Mouse (Mus musculus) left cerebral cortex, postnatal 25 days (tissue): ENCODE measurements around the gene Spata13. TPM values are rescaled to one million over a fixed set of nuclear protein-coding genes. Genes with fewer than 3 reads are reported as not detected.

Experiments
- DNase-seq, 2 experiments: peaks; one replicate each; pipeline ENCODE4 v3.0.0; 2022; ENCODE audit warnings: low spot score in 2 of 2, mixed read lengths in 1 of 2
- intact Hi-C: fragments of 180-260 bp; cut with DNase I; formaldehyde crosslinking; loops from one replicate; pipeline ENCODE4 v1.15.1; 2025
- total RNA-seq, 2 experiments: library from RNA; stranded (reverse); gene quantifications; 2 replicates each; pipeline ENCODE4 v1.2.3; 2021

Spata13 gene
- total RNA-seq, 2 experiments from 2014 or later: 17.6 to 25.2 TPM

DNA sequence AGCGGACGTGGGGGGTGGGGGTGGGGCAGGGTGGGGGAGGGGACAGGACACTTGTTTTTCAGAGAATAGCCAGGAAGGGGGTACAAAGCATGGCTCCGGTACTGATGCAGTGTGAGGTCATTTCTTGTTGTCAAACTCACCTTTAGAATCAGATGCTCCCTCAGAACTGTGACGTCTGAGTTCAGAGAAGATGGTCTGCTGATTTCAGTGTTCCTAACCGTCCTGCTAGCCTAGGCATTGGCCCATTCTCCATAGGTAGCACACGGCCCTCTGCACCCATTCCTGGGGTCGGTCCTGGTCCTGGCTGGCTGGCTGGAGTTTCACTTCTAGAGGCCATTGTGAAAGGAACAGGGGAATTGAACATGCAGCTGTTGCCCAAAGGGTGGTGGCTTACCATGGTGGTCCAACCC is 103.4 kb downstream of the Spata13 start:
- no peak for DNase-seq
- intact Hi-C loops: no loop called here

DNA sequence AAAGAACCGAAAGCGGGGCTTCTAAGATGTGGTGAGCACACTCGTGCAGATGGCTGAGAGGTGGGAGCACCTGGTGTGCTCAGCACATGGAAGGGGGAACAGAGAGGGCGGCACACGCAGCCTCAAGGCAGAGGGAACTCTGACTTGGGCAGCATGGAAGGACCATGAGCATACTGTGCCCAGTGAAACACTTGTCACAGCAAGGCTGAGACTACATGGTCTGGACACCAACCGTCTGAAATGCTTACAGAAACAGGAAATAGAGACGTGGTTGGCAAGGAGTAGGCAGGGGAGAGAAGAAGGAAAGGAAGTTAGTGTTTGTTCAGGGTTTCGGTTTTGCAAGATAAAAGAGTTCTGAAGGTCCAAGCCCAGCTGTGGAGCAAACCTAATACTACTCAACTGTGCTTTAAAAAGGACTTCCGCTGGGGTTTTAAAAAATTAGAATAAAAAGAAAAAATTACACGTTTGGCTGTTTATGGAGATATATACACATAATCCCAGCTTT is 104.7 kb downstream of the Spata13 start:
- DNase-seq: peak in 1 of 2 experiments; percentile 22
- intact Hi-C loops: no loop called here

DNA sequence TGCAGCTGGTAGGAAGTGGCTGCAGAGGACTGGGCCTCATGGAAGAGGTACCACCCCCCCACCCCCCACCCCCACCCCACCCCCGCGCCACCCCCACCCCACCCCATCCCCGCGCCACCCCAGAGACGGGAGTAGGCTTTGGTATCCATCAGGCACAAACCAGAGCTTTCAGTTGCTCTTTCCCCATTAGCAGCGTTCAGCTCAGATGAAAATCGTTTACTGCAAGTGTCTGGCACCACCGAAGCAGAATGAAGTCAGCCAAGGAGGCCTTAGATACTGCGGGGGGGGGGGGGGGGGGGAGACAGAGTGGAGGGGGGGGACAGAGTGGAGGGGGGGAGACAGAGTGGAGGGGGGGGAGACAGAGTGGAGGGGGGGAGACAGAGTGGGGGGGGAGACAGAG is 105.4 kb downstream of the Spata13 start:
- intact Hi-C loops: no loop called here
- no peak for DNase-seq

DNA sequence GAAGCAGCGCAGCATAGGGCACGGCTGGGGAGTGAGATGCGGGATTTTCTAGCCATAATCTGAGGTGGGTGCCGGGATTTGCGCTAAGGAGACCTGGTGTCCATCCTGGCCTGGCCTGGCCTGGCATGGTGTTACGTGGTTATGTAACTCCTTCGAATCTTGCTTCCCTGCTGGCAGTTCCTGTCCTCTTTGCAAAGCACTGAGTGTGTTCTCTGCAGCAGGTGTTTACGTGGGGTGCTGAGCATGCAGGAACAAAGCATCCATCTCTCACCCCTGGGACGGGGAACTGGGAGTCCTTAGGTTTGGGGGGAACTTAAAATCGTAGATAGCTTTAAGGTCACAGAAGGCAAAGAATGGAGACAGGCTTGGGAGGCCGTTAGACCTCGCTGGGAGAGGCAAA is 105.8 kb downstream of the Spata13 start:
- no peak for DNase-seq
- intact Hi-C loops: no loop called here

DNA sequence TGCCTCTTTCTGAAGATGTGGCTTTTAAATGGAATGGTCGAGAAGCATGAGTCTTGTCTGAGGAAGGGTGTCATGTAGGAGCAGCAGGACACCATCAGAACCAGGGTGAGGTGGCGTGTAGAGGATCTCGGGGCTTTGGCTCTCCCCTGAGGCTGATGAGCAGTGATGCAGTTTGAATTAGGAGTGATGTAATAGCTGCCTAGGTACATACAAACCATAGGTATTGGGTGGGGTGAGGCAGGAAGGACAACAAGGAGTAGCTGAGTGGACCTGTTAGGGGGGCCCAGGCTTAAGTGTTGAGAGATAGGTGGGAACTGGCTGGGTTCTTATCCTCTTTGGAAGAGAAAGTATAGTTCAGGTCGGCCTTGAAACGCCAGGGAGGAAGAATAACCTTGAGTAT is 106.7 kb downstream of the Spata13 start:
- intact Hi-C loops: no loop called here

DNA sequence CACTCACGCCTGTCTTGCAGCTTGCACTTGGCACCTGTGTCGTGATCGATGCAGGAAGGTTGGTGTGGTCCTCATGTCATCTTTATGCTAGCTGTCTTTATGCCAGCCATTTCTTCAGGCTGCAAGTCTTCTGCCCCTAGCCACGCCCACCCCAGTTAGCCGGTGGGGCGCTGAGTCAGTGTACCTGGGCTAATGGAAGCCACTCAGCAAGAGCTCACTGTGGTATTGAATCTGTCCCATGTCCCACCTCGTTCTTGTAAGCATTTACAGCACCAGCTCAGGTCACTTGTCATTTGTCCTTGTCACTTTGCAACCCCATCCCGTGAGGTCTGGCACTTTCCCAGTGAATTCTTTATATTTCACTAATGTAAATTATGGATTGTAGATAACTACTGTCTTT is 107.2 kb downstream of the Spata13 start:
- intact Hi-C loops: no loop called here

More for the DNA sequence above, 106.7 kb downstream of the Spata13 start:
- DNase-seq: no peak

DNA sequence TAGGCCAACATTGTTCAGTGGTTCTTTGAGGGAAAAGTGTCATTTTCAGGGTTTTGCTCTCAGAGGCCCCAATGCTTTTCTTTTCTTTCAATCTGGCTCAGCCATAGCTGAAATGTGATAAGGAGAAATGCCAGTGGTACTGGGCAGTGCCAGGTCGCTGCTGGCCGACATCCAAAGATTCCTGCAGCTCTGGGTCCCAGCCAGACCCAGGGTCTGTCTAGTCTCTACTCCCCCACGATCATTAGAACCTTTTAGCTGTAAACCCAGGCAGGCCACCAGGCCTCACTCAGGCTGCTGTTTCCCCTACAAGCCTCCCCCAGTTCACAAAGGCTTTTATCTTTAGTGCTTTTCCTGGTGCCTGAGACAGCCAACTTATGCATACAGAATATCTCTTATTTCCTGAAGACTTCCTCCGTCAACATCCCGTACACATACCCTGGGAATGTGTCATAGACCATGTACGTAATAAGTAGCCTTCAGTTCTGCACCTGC is 107.7 kb downstream of the Spata13 start:
- intact Hi-C loops: no loop called here
- DNase-seq: no peak

More for the DNA sequence above, 107.2 kb downstream of the Spata13 start:
- DNase-seq: no peak

DNA sequence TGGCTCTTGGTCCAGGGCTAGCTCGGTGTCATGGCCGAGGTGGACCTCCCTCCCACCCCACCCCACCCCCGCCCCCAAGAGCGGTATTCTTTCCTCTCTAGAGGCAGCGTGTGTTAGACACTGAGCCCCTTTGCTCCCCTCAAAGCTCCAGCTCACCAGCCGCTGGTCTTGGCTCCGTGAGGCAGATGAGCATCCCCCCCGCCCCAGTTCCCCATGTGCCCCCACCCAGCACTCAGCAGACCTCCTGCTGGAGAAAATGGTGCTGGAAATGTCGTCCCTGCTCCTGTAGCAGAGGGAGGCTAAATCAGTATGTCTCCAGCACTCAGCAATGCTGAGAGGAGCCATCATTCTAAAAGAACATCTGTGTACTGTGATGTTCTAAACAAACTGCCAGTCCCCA is 109.9 kb downstream of the Spata13 start:
- intact Hi-C loops: no loop called here
- no peak for DNase-seq

DNA sequence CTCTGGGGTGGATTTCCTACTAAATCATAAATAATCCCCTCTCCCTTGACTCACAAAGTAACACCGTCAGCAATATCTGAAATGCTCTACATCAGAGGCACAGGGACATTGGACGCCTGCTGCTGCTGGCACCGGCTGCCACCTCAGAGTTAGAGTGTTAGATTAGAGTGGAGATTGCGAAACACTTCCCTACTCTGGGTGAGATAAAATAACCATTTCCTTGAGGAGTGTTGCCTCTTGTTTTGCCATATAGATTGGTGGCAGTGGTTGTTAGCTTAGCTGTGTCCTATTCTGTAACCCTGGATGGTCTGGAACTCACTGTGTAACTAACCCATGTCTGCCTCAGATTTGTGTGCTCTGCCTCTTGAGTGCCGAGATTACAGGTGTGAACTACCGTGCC is 111.4 kb downstream of the Spata13 start:
- DNase-seq: no peak
- intact Hi-C loops: no loop called here

DNA sequence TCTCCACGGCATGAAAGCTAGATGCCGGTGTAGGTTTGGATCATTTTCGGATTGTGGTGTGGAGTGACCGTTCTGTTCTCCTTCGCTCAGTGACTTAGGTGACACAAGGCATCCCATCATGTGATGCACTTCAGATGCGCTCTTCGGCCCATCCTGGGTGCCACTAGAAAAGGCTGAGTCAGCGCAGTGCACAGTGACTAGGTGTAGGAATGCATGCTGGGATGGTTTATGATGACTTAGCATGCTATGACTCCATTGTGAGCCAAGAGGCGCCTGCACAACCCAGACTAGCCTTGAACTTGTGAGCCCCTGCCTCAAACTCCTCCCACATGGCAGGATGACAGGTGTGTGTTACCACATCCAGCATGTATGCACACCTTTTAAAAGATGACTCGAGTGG is 112.3 kb downstream of the Spata13 start:
- intact Hi-C loops: no loop called here
- DNase-seq: no peak

DNA sequence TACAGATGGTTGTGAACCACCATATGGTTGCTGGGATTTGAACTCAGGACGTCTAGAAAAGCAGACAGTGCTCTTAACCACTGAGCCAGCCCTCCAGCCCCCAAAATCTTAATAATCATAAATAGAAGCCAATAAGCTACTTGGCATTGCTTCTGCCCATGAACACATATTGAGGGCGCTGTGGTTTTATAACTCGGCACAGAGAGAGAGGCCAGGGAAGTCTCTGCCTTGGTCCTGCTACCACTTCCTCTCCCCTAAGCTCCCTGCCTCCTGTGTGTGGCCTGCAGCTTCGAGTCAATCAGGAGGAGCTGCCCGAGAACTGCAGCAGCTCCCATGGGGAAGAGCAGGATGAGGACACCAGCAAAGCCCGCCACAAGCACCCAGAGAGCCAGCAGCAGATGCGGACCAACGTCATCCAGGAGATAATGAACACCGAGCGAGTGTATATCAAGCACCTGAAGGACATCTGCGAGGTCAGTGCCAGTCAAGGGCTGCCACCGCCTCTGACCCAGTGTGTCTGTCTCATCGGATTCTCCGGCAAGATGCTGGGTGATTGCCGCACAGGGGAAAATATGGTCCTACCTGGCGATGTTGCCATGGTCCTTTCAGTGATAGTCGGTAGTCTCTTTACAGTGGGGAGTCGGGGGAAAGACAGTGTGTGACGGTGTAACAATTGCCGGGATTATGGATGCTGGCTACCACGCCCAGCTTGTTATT is 113.5 kb downstream of the Spata13 start:
- DNase-seq: no peak
- intact Hi-C loops: no loop called here

DNA sequence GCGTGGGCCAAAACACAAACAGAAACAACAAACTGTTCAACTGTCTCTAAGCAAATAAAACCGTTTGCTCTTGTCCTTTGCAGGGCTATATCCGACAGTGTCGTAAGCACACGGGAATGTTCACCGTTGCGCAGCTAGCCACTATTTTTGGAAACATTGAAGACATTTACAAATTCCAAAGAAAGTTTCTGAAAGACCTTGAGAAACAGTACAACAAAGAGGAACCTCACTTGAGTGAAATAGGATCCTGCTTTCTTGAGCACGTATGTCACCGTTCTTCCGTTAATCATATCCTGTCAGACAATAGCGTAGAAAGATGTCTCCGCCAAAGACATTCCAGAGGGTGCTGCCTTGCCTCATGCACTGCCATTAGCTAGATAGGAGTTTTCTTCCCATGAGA is 116.1 kb downstream of the Spata13 start:
- intact Hi-C loops: no loop called here
- no peak for DNase-seq

DNA sequence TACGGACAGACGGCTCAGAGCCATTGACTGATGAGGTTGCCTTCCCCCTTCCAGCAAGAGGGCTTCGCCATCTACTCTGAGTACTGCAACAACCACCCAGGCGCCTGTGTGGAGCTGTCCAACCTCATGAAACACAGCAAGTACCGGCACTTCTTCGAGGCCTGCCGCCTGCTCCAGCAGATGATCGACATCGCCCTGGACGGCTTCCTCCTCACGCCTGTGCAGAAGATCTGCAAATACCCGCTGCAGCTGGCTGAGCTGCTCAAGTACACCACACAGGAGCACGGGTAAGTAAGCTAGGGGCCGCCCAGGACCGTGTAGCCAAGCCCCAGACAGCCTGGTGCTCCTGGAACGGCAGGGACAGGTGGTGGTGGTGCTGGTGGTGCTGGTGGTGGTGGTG is 117.8 kb downstream of the Spata13 start:
- intact Hi-C loops: no loop called here
- DNase-seq: no peak

DNA sequence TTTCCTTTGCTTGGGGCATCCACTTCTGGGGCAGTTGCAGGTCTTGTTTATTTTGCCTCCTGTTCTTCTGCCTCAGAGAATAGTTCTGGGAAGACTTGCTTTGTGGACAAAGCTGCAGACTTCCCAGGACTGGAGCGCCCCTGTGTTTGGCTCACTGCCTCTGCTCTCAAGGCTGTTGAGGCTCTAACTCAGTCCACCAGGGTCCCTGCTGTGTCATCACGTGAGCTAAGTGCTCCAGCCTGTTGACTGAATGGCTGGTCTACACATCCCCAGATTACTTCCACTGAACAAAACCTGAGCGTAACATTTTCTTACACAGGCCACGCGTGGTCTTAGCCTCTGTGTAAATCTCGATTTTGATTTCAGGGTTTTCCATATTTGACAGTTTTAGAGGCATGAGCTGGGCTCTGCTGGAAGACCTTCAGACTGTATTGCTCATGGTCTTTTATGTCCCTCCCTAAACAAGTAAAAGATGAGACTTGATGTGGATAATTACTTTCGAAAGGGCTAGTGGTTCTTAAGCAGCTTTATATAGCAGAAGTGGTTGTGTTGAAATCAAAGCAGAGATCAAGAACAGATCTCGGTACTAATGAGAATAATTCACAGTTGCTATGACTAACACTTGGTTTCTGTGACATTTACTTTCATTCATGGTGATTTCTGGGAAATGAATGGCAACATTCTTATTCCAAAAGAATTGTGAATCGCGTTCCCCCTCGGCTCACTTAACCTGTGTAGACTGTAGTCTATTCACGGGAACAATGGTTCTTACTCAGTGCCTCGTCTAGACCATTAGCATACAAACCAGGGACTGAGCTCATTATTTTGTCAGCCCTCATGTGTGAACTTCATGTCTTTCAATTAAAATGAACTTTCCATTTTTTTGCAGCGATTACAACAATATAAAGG is 119.3 kb downstream of the Spata13 start:
- no peak for DNase-seq
- intact Hi-C loops: no loop called here

DNA sequence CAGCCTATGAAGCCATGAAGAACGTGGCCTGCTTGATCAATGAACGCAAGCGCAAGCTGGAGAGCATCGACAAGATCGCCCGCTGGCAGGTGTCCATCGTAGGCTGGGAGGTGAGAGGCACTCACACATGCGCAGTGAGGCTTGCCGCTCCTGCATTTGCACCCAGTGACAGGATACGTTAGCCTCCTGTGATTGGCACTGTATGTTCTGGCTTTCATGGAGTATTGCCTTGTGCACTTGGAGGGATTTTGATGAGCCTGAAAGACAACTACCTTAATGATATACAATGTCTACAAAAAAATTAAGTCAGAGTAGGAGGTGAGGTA is 120.0 kb downstream of the Spata13 start:
- no peak for DNase-seq
- intact Hi-C loops: no loop called here

DNA sequence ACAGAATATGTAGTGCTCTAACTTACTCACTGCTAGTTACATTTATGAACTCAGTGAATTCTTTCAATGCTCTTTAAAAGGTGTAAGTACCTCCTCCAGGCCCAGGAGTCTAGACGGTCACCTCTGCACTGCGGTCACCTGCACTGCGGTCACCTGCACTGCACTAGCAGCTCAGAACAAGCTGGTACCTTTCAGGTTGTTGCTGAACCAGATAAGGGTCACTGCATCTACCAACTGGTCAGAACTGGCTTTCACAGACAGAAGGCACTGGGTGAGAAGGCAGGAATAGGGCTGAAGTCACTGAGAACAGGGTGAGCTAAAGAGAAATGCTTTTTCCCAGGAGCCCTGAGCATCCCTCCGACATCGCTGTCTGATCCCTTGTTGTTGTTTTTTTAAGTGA is 120.9 kb downstream of the Spata13 start:
- intact Hi-C loops: no loop called here
- no peak for DNase-seq

DNA sequence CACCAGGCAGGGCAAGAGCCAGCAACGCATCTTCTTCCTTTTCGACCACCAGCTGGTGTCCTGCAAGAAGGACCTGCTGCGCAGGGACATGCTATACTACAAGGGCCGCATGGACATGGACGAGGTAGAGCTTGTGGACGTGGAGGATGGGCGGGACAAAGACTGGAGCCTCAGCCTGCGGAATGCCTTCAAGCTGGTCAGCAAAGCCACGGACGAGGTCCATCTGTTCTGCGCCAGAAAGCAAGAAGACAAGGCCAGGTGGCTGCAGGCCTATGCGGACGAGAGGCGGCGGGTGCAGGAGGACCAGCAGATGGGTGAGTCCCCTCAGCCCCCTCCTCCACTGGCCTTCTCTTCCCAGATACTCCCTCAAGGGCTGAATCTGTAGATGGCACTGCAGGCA is 122.5 kb downstream of the Spata13 start:
- intact Hi-C loops: no loop called here
- no peak for DNase-seq

DNA sequence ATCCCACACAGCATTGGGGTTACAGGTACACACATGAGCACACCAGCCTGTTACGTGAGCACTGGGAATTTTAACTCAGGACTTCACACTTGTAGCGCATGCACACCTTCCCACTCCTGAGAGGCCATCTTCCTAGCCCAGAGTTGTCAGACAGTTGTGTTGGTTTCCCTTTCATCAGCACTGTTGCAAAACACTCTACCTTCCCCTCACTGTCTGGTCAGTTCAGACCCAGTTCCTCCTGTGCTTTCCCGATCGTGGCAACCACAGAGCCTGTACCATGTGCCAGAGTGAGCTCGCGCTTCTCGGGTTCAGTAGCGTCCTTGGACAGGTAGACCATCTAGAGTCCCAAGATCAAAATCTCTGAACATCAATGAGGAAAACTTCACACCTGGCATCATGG is 123.5 kb downstream of the Spata13 start:
- peak in 1 of 2 experiments; percentile 39 for DNase-seq
- intact Hi-C loops: no loop called here

DNA sequence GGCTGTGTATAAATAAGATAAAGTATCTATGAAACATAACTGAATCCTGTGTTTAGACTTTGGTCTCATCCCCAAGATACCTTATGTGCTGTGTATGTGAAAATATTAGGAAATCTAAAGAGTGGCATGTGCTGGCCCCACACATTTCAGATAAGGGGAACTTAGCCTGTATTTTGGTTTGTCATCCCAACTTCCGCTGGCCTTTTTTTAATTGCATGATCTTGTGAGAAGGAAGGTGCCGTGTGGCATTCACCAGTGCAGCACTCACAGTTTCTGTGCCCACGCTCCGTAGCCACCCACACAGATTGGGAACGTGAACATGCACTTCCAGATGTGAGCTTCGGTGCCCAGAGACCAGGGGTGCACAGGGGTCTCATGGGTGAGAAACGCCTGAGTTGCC is 123.9 kb downstream of the Spata13 start:
- intact Hi-C loops: no loop called here
- DNase-seq: no peak

DNA sequence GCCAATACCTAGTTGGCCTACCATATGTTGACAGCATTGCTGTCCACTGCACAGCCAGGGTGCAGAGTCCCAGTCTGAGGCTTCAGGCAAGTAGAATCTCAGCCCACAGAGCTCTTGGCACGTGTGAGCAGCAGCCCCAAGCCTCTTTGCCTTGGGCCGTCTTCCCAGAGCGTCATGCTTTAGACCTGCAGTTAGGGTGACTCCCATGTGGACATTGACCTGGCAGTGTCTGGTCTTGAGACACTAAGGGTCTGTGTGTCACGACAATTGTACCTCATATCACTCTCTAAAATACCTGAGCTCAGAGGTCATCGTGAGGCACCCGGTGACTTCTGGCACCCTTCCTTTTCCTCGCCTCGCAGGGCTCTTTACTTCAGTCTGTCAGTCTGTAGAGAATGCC is 125.3 kb downstream of the Spata13 start:
- intact Hi-C loops: no loop called here
- DNase-seq: no peak

DNA sequence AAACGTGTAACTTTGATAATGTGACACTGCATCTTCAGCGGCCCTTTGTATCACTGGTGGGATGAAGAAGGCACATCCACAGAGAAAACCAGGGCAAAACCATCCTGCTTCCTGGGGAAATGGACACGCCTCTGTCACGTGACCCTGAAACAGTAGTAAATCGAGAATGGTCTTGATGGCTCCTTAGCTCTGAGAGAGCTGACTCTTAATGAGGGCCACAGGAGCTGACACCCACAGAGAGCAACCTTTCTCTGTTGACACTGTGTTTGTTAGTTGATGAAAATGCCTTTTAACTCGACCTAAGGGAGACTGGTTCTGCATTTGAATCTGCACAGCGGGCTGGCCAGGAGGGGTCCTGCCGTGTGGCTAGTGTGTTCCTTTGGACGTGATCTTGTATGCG is 128.0 kb downstream of the Spata13 start:
- DNase-seq: no peak
- intact Hi-C loops: no loop called here
